Mouse (Mus musculus): ENCODE results near the gene Plcb4.

- TF ChIP-seq POLR2A (IDR thresholded peaks at IDR 0.05; ENCODE audit: extremely low read depth, insufficient read depth, low read length) (no peak), CTCF (IDR thresholded peaks at IDR 0.05; ENCODE audit: extremely low read depth, insufficient read depth, low read length) (no peak)
Observed at GRCm38 (mm10) chr2:135851964-135852363, 193.2 kb downstream of the Plcb4 start.
